In genomic region chr3:148842533-148842932, GRCm38 (mm10) we compare ENCODE assay signal across 19 mouse cellular contexts.
A peak's percentile ranks its signal among the peaks of the same experiment; 100 is the strongest.
DNase-seq lines count a peak whose midpoint lies in the region; ATAC-seq and TF ChIP-seq lines count a peak whose summit lies in the region.
"Had no signal": no experiment of that assay in that cellular context is flagged by ENCODE, and none has a peak within 500 bp of the region (broad histone marks: within the 10 kb centered on the region; RNA-seq: fewer than 3 reads in every experiment).

No protein-coding gene starts in this region.

- H3K27ac ChIP-seq in forebrain, postnatal 0 days (ENCODE audit: low read depth, low read length): no peak overlapping the region
- H3K27ac ChIP-seq in forebrain, embryonic 16.5 days (ENCODE audit: low read length): no peak overlapping the region
- no peak overlapping the region for H3K27ac ChIP-seq in kidney, embryonic 14.5 days (ENCODE audit: low read depth, low read length)
- no peak overlapping the region for H3K27ac ChIP-seq in midbrain, embryonic 10.5 days (replicated peaks)
- no peak overlapping the region for H3K27ac ChIP-seq in midbrain, postnatal 0 days (ENCODE audit: low read depth, low read length)
- H3K27ac ChIP-seq: forebrain, embryonic 15.5 days; heart, embryonic 15.5 days; hindbrain, embryonic 14.5 days; limb, embryonic 13.5 days had no signal

- no peaks in the 10 kb centered on the region for H3K27me3 ChIP-seq in forebrain, postnatal 0 days (ENCODE audit: insufficient read depth, low read length)
- H3K27me3 ChIP-seq in forebrain, embryonic 16.5 days (replicated peaks; ENCODE audit: control insufficient read depth, insufficient read depth, low read length): no peaks in the 10 kb centered on the region
- no peaks in the 10 kb centered on the region for H3K27me3 ChIP-seq in kidney, embryonic 14.5 days (ENCODE audit: control insufficient read depth, insufficient read depth, low read length)
- no peaks in the 10 kb centered on the region for H3K27me3 ChIP-seq in midbrain, embryonic 10.5 days (ENCODE audit: low read depth, poor library complexity, severe bottlenecking)
- no peaks in the 10 kb centered on the region for H3K27me3 ChIP-seq in midbrain, postnatal 0 days (ENCODE audit: insufficient read depth, low read length)
- H3K27me3 ChIP-seq: CH12.LX; forebrain, embryonic 15.5 days; heart, embryonic 15.5 days; limb, embryonic 13.5 days had no signal

- no peak overlapping the region for H3K4me3 ChIP-seq in forebrain, postnatal 0 days (ENCODE audit: low read depth, low read length)
- no peak overlapping the region for H3K4me3 ChIP-seq in forebrain, embryonic 16.5 days (replicated peaks; ENCODE audit: low read length)
- H3K4me3 ChIP-seq in kidney, embryonic 14.5 days (ENCODE audit: low read length): no peak overlapping the region
- H3K4me3 ChIP-seq in midbrain, embryonic 10.5 days: no peak overlapping the region
- H3K4me3 ChIP-seq in midbrain, postnatal 0 days (ENCODE audit: low read depth, low read length): no peak overlapping the region
- H3K4me3 ChIP-seq: forebrain, embryonic 15.5 days; heart, embryonic 15.5 days; limb, embryonic 13.5 days had no signal

- no peak for TF ChIP-seq CTCF in forebrain, postnatal 0 days (IDR thresholded peaks at IDR 0.05; ENCODE audit: low read depth)
- no peak for TF ChIP-seq CTCF in midbrain, postnatal 0 days (IDR thresholded peaks at IDR 0.05)

- peak; percentile 45; the same call in 1 of the 2 replicates for ATAC-seq in forebrain, postnatal 0 days
- no peak for ATAC-seq in forebrain, embryonic 16.5 days
- ATAC-seq in kidney, embryonic 14.5 days (ENCODE audit: low FRiP score, low TSS enrichment): peak; percentile 12; the same call in 1 of the 2 replicates
- no peak for ATAC-seq in midbrain, postnatal 0 days (ENCODE audit: low FRiP score)
- ATAC-seq: forebrain, embryonic 15.5 days; liver, postnatal 0 days had no signal

- DNase-seq in forebrain, postnatal 0 days: no peak
- no peak for DNase-seq in kidney, postnatal 14 days
- DNase-seq in midbrain, embryonic 10.5 days (ENCODE audit: low spot score): peak; percentile 10
- no peak for DNase-seq in midbrain, postnatal 0 days (ENCODE audit: low spot score)
- peak; percentile 49 for DNase-seq in telencephalon, adult 2 months (ENCODE audit: low read depth, low spot score)
- no peak for DNase-seq in thymus, postnatal 4 days
- DNase-seq: adrenal gland, postnatal 10 days; cerebellum, postnatal 10 days; gastrocnemius, postnatal 36 days; kidney, adult 18-20 months; liver, postnatal 0 days; thymus, adult 18-20 months had no signal

- WGBS in forebrain, postnatal 0 days: 77% methylated on average over 7 of the region's 7 CpGs
- 82% methylated on average over 7 of the region's 7 CpGs for WGBS in forebrain, embryonic 16.5 days
- WGBS in kidney, embryonic 14.5 days: 86% methylated on average over 7 of the region's 7 CpGs
- WGBS in midbrain, embryonic 10.5 days: 85% methylated on average over 7 of the region's 7 CpGs
- WGBS in midbrain, postnatal 0 days: 71% methylated on average over 7 of the region's 7 CpGs

- no peaks in the 10 kb centered on the region for H3K4me1 ChIP-seq in forebrain, postnatal 0 days (ENCODE audit: insufficient read depth)
- peaks cover 15% of the 10 kb centered on the region for H3K4me1 ChIP-seq in forebrain, embryonic 16.5 days (replicated peaks; ENCODE audit: control insufficient read depth, insufficient read depth, low read length)
- H3K4me1 ChIP-seq in kidney, embryonic 14.5 days (ENCODE audit: control insufficient read depth, insufficient read depth, low read length): 0 out of 2 replicates have a peak, but pooled peaks cover 4% of the 10 kb centered on the region
- peaks cover 33% of the 10 kb centered on the region for H3K4me1 ChIP-seq in midbrain, embryonic 10.5 days
- H3K4me1 ChIP-seq in midbrain, postnatal 0 days (ENCODE audit: insufficient read depth, low read length): 0 out of 2 replicates have a peak, but pooled peaks cover 5% of the 10 kb centered on the region

- no peak overlapping the region for H3K4me2 ChIP-seq in forebrain, postnatal 0 days (ENCODE audit: low read depth)
- no peak overlapping the region for H3K4me2 ChIP-seq in forebrain, embryonic 16.5 days (ENCODE audit: low read length)
- H3K4me2 ChIP-seq in kidney, embryonic 14.5 days (replicated peaks; ENCODE audit: low read depth, low read length): no peak overlapping the region
- no peak overlapping the region for H3K4me2 ChIP-seq in midbrain, postnatal 0 days (ENCODE audit: low read depth, low read length, poor library complexity, severe bottlenecking)
- H3K4me2 ChIP-seq: forebrain, embryonic 15.5 days; heart, embryonic 15.5 days; hindbrain, embryonic 14.5 days; limb, embryonic 13.5 days had no signal

- 0 out of 2 replicates have a peak, but pooled peaks cover 2% of the 10 kb centered on the region for H3K36me3 ChIP-seq in forebrain, postnatal 0 days (ENCODE audit: insufficient read depth)
- H3K36me3 ChIP-seq in forebrain, embryonic 16.5 days (ENCODE audit: control insufficient read depth, insufficient read depth): peaks cover 8% of the 10 kb centered on the region; the same call in 1 of the 2 replicates
- peaks cover 53% of the 10 kb centered on the region for H3K36me3 ChIP-seq in kidney, embryonic 14.5 days (ENCODE audit: control insufficient read depth, insufficient read depth, low read length)
- peaks cover 75% of the 10 kb centered on the region for H3K36me3 ChIP-seq in midbrain, embryonic 10.5 days
- 0 out of 2 replicates have a peak, but pooled peaks cover 5% of the 10 kb centered on the region for H3K36me3 ChIP-seq in midbrain, postnatal 0 days (ENCODE audit: insufficient read depth, low read length)

- no peak overlapping the region for H3K9ac ChIP-seq in forebrain, postnatal 0 days
- no peak overlapping the region for H3K9ac ChIP-seq in forebrain, embryonic 16.5 days (replicated peaks; ENCODE audit: low read depth, low read length)
- no peak overlapping the region for H3K9ac ChIP-seq in kidney, embryonic 14.5 days (ENCODE audit: low read depth, low read length)
- no peak overlapping the region for H3K9ac ChIP-seq in midbrain, postnatal 0 days (replicated peaks; ENCODE audit: low read length, poor library complexity, severe bottlenecking)
- H3K9ac ChIP-seq: forebrain, embryonic 15.5 days; heart, embryonic 15.5 days; hindbrain, embryonic 14.5 days; limb, embryonic 13.5 days; liver, postnatal 0 days had no signal

- H3K9me3 ChIP-seq in forebrain, postnatal 0 days (ENCODE audit: low read length): no peaks in the 10 kb centered on the region
- no peaks in the 10 kb centered on the region for H3K9me3 ChIP-seq in forebrain, embryonic 16.5 days (ENCODE audit: control insufficient read depth, low read length)
- no peaks in the 10 kb centered on the region for H3K9me3 ChIP-seq in kidney, embryonic 14.5 days (ENCODE audit: control insufficient read depth, low read length)
- H3K9me3 ChIP-seq in midbrain, embryonic 10.5 days (replicated peaks): no peaks in the 10 kb centered on the region
- H3K9me3 ChIP-seq in midbrain, postnatal 0 days (ENCODE audit: low read length): no peaks in the 10 kb centered on the region
- H3K9me3 ChIP-seq: forebrain, embryonic 15.5 days; heart, embryonic 15.5 days; limb, embryonic 13.5 days had no signal

Comparison
In these comparisons a context has a peak if more than half of its experiments do, and no peak if none do; other contexts are left out.
1. ATAC-seq: peak in forebrain, postnatal 0 days (single experiment) and kidney, embryonic 14.5 days (single experiment); none in forebrain, embryonic 16.5 days (single experiment) and midbrain, postnatal 0 days (single experiment).
2. DNase-seq: peak in midbrain, embryonic 10.5 days (single experiment) and telencephalon, adult 2 months (single experiment); none in forebrain, postnatal 0 days (single experiment), kidney, postnatal 14 days (single experiment), midbrain, postnatal 0 days (single experiment) and thymus, postnatal 4 days (single experiment).